Mouse (Mus musculus) telencephalon, adult 2 months (tissue): ENCODE results near the gene Mag.
A peak's percentile ranks its signal among the peaks of the same experiment; 100 is the strongest.
"Not testable (repeated sequence)": the region's sequence is repeated elsewhere in the genome, so short reads cannot be mapped to it uniquely, and the experiment has no call there.

Source experiments
- DNase-seq: peaks from one replicate; pipeline ENCODE4 v3.0.0-alpha.2; 2011; ENCODE audit warnings: low read depth, low spot score

Gene Mag

GRCm38 (mm10) chr7:30914732-30915131, at the start of gene Mag:
Mag (minus strand) TSS chr7:30914873.
- peak; percentile 31 for DNase-seq

GRCm38 (mm10) chr7:30964366-30964765, 49.7 kb upstream of the Mag start:
- DNase-seq, result no peak

- no peak for DNase-seq
Measured at GRCm38 (mm10) chr7:30962862-30963261, 48.2 kb upstream of the Mag start.

GRCm38 (mm10) chr7:30959786-30960349, 45.2 kb upstream of the Mag start:
- DNase-seq, result no peak

GRCm38 (mm10) chr7:30958866-30959487, 44.3 kb upstream of the Mag start:
- no peak for DNase-seq

- DNase-seq, result no peak
Measured at GRCm38 (mm10) chr7:30958109-30958865, 43.6 kb upstream of the Mag start.

- DNase-seq, result peak; percentile 58
Measured at GRCm38 (mm10) chr7:30957367-30957783, 42.7 kb upstream of the Mag start.

- DNase-seq, result no peak
Measured at GRCm38 (mm10) chr7:30956756-30957366, 42.2 kb upstream of the Mag start, which contains the start of gene Usf2. Usf2 (minus strand) TSS chr7:30956803.

- no peak for DNase-seq
Measured at GRCm38 (mm10) chr7:30956357-30956751, 41.7 kb upstream of the Mag start.

- no peak for DNase-seq
Measured at GRCm38 (mm10) chr7:30955584-30956356, 41.1 kb upstream of the Mag start.

- no peak for DNase-seq
Measured at GRCm38 (mm10) chr7:30954971-30955520, 40.4 kb upstream of the Mag start.

- DNase-seq, result no peak
Measured at GRCm38 (mm10) chr7:30954036-30954435, 39.4 kb upstream of the Mag start.

GRCm38 (mm10) chr7:30953459-30953858, 38.8 kb upstream of the Mag start:
- peak; percentile 43 for DNase-seq

GRCm38 (mm10) chr7:30952441-30953265, 38.0 kb upstream of the Mag start:
- DNase-seq, result no peak

- DNase-seq, result not testable (repeated sequence)
Measured at GRCm38 (mm10) chr7:30949902-30950301, 35.2 kb upstream of the Mag start.

- DNase-seq, result no peak
Measured at GRCm38 (mm10) chr7:30945876-30946275, 31.2 kb upstream of the Mag start.

- DNase-seq, result not testable (repeated sequence)
Measured at GRCm38 (mm10) chr7:30945466-30945865, 30.8 kb upstream of the Mag start.

GRCm38 (mm10) chr7:30944706-30945105, 30.0 kb upstream of the Mag start:
- DNase-seq, result not testable (repeated sequence)

- DNase-seq, result no peak
Measured at GRCm38 (mm10) chr7:30943909-30944635, 29.4 kb upstream of the Mag start, which contains the start of gene Hamp. Hamp (minus strand) TSS chr7:30944032.

GRCm38 (mm10) chr7:30942365-30942764, 27.7 kb upstream of the Mag start:
- DNase-seq, result not testable (repeated sequence)
